Mouse (Mus musculus) small intestine, adult 2 months (tissue): ENCODE results near the gene Apeh. TPM values are rescaled to one million over a fixed set of nuclear protein-coding genes. Genes with fewer than 3 reads are reported as not detected.

ENCODE experiments used
- H3K27ac ChIP-seq: fragments of 200-500 bp; 2 replicates; pipeline ENCODE4 v1.5.1; 2012; ENCODE audit warnings: low read depth, low read length, control low read depth, inconsistent platforms; ENCODE audit not compliant: insufficient read depth
- H3K27me3 ChIP-seq: fragments of 200-500 bp; 2 replicates; pipeline ENCODE4 v1.6.1; 2012; ENCODE audit warnings: mild to moderate bottlenecking, moderate library complexity, low read length, inconsistent platforms; ENCODE audit not compliant: control insufficient read depth, insufficient read depth
- H3K36me3 ChIP-seq: fragments of 200-500 bp; 2 replicates; pipeline ENCODE4 v1.6.1; 2012; ENCODE audit warnings: mild to moderate bottlenecking, low read length, control low read depth, inconsistent platforms; ENCODE audit not compliant: control insufficient read depth, insufficient read depth
- H3K4me1 ChIP-seq: fragments of 200-500 bp; 2 replicates; pipeline ENCODE4 v1.6.1; 2012; ENCODE audit warnings: low read length, inconsistent platforms, mixed read lengths; ENCODE audit not compliant: control insufficient read depth, insufficient read depth, insufficient read length
- H3K4me3 ChIP-seq: fragments of 200-500 bp; 2 replicates; pipeline ENCODE4 v1.5.1; 2012; ENCODE audit warnings: low read depth, mild to moderate bottlenecking, control low read depth, inconsistent platforms, low read length, moderate library complexity
- CTCF ChIP-seq: fragments of 200-500 bp; IDR thresholded peaks from 2 replicates; pipeline ENCODE4 v1.5.1; 2012; ENCODE audit warnings: low read depth, mild to moderate bottlenecking, control low read depth, inconsistent platforms, low read length, moderate library complexity, mixed read lengths; ENCODE audit not compliant: insufficient replicate concordance, insufficient read length; ENCODE audit errors: extremely low read depth
- POLR2A ChIP-seq: fragments of 200-500 bp; IDR thresholded peaks from 2 replicates; pipeline ENCODE4 v1.6.1; 2012; ENCODE audit warnings: low read depth, mild to moderate bottlenecking, control low read depth, inconsistent platforms, low read length, moderate library complexity
- WGBS: fragments of 180-500 bp; shearing (Covaris S2); methylation state at CpG from one replicate; pipeline ENCODE4 v1.1.7; 2018; 5-methylcytosine and 5-hydroxymethylcytosine counted together
- polyA plus RNA-seq: library from polyadenylated mRNA; depleted of rRNA; stranded (reverse); fragments of >200 nt; gene quantifications from 2 replicates; pipeline ENCODE4 v1.2.3, GENCODE M21; 2012

Gene Apeh
- polyA plus RNA-seq, 1 experiment = 189 TPM

DNA sequence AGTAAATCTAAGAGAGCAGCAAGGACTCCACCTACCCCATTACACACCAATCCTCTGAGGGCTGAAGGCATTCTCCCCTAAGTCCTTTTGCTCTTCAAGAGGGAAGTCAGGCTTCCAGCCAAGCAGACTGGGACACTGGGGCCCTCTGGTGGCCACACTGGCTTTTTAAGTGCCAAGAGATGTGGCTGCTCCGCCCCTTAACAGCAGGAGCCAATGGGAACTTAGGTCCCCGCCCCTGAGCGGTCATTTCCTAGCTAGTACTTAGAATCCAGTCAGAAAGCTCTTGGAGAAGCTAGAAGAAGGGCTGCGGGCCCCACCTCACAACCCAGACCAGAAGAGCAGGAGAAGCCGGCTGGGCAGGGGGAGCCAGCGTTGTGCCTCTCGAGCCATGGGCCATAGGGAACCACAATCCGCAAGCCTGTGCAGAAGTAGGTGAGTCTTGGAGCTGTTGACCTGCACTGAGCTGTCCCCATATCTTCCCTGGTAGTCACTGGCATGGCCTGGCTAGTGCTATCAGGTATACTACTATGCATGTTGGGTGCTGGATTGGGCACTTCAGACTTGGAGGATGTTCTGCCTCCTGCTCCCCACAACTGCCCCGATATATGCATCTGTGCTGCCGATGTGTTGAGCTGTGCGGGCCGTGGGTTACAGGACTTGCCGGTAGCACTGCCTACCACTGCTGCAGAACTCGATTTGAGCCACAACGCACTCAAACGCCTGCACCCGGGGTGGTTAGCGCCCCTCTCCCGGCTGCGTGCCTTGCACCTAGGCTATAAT lies 41.3 kb downstream of the Apeh start, which contains the start of gene Amigo3:
Gene Amigo3 (plus strand): TSS at position 275 of the 780 bp plus-strand sequence.
- WGBS = 33% methylated on average over 20 of the region's 20 CpGs
- peak; percentile 35; the same call in 1 of the 2 replicates for TF ChIP-seq POLR2A
- peak; percentile 95 for TF ChIP-seq CTCF
- peaks cover 55% of the 10 kb centered on the region for H3K36me3 ChIP-seq
- H3K4me1 ChIP-seq = peaks cover 24% of the 10 kb centered on the region
- peak within 1 kb of the TSS; percentile 44 for H3K27ac ChIP-seq
- peak within 1 kb of the TSS; percentile 41 for H3K4me3 ChIP-seq
- no peaks in the 10 kb centered on the region for H3K27me3 ChIP-seq

DNA sequence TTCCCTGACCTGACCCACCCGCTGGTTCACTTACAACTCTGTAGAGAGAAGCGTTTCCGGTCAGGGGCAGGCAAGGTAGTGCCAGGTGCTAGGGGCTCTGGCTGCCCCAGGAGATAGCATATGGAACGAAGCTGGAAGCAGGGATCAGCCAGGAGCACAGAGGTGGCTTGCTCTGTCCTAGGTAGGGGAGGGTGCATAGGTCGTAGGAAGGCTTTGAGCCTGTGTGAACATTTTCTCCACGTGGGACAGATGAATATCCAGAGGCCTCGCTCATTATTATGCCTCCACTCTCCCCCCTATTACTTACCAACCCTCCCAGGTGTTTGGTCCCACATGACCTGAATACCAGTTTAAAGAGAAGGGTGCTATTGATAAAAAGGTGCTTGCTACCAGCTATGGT lies 42.0 kb downstream of the Apeh start:
- Histone ChIP-seq H3K4me3 (no peak overlapping the region), H3K36me3 (peaks cover 51% of the 10 kb centered on the region), H3K4me1 (peaks cover 31% of the 10 kb centered on the region), H3K27ac (no peak overlapping the region), H3K27me3 (no peaks in the 10 kb centered on the region)
- WGBS = 63% methylated on average over 7 of the region's 7 CpGs
- TF ChIP-seq CTCF (no peak), POLR2A (no peak)

DNA sequence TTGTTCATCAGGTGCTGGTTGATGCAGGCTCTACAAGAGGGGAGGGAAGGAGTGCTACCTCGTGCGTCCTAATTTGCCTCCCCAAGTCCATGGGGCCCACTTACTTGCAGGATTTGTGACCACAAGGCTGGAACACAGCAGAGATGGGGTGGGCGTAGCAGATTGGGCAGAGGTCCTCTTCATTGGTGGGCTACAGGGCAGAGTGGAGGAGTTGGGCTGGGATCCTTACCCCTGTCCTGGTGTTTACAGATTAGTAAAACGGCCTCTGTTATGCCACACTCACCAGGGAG lies 42.5 kb downstream of the Apeh start:
- H3K36me3 ChIP-seq = peaks cover 49% of the 10 kb centered on the region
- peaks cover 31% of the 10 kb centered on the region for H3K4me1 ChIP-seq
- TF ChIP-seq POLR2A (no peak), CTCF (no peak)
- no peak overlapping the region for H3K27ac ChIP-seq
- no peaks in the 10 kb centered on the region for H3K27me3 ChIP-seq
- WGBS = 64% methylated on average over 4 of the region's 4 CpGs
- H3K4me3 ChIP-seq = no peak overlapping the region

- Histone ChIP-seq H3K27ac (no peak overlapping the region), H3K4me3 (no peak overlapping the region), H3K27me3 (no peaks in the 10 kb centered on the region), H3K36me3 (peaks cover 50% of the 10 kb centered on the region), H3K4me1 (peaks cover 31% of the 10 kb centered on the region)
- WGBS = 87% methylated on average over 15 of the region's 15 CpGs
- no peak for TF ChIP-seq POLR2A
- no peak for TF ChIP-seq CTCF
Observed at GRCm38 (mm10) chr9:108051184-108051930, 43.0 kb downstream of the Apeh start.

DNA sequence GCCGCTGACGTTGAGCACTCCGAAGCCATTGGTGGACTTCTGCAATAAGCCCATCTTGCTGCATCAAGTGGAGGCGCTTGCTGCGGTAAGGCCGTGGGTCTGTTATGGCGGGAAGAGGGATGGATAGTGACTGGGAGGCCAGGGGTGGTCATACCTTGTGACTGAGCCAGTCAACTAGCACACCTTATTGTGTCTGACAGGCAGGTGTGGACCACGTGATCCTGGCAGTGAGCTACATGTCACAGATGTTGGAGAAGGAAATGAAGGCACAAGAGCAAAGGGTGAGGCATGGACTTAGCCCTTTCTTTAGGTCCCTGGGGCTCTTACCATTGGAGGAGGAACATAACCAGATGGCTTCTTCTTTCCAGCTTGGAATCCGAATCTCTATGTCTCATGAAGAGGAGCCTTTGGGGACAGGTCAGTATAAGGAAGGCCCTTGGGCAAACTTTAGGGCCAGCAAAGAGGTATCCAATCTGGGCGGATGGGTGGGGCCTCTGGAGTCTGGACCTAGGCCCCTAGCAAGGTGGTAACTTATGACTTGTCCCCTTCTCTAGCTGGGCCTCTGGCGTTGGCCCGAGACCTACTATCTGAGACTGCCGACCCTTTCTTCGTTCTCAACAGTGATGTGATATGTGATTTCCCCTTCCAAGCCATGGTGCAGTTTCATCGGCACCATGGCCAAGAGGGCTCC lies 44.7 kb downstream of the Apeh start:
- peaks cover 30% of the 10 kb centered on the region for H3K4me1 ChIP-seq
- peak overlapping the region; percentile 97 for H3K27ac ChIP-seq
- H3K4me3 ChIP-seq = peak overlapping the region; percentile 86
- 15% methylated on average over 15 of the region's 15 CpGs for WGBS
- H3K36me3 ChIP-seq = peaks cover 49% of the 10 kb centered on the region
- H3K27me3 ChIP-seq = no peaks in the 10 kb centered on the region
- no peak for TF ChIP-seq POLR2A
- TF ChIP-seq CTCF = no peak

DNA sequence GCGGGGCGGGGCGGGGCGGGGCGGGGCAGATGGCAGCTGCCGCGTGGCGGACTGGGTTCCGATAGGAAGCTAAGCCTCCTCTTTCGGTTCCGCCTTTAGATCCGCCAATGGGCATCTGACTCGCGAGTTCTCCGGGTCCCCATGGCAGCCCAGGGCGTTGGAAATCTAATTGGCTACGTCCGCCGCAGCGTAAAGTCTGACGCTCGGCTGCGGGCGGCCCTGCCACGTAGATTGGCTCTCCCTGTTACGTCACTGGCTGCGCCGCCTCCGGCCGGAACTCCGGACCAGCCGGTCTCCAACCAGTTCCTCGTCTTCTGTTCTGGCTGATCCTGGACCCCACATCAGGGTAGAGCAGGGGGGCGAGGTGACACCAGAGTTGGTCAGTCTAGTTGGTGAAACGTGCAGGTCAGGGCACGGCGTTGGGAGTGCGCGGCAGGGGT lies 45.4 kb downstream of the Apeh start, which contains the start of gene Gmppb:
Gene Gmppb (plus strand): TSS at position 227 of the 440 bp plus-strand sequence.
- H3K27ac ChIP-seq = peak within 1 kb of the TSS; percentile 97
- H3K36me3 ChIP-seq = peaks cover 46% of the 10 kb centered on the region
- no peaks in the 10 kb centered on the region for H3K27me3 ChIP-seq
- under 1% methylated on average over 37 of the region's 39 CpGs for WGBS
- no peak for TF ChIP-seq CTCF
- peak; percentile 86 for TF ChIP-seq POLR2A
- H3K4me3 ChIP-seq = peak within 1 kb of the TSS; percentile 86
- peaks cover 23% of the 10 kb centered on the region for H3K4me1 ChIP-seq

DNA sequence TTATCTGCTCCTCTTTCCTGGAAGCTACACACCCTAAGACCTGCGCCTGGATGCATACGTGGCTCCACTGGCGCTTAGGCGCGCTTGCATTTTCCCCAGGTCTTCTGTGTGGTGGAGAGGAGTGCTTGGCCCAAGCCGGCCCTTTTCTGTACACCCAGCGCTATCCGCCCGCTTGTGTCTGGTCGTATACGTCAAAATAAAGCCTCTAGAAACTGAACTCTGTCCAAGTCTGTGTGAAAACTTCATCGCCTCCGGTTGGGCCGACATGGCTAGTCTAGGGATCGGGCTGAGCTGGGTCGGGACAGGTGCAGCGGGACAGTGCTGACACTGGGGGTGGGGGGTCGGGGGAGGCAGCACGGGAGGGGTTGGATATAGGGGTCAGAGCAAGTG lies 45.8 kb downstream of the Apeh start:
- WGBS = 2% methylated on average over 19 of the region's 19 CpGs
- TF ChIP-seq POLR2A = no peak
- no peak for TF ChIP-seq CTCF
- peak overlapping the region; percentile 90 for H3K27ac ChIP-seq
- H3K4me3 ChIP-seq = peak overlapping the region; percentile 62
- peaks cover 46% of the 10 kb centered on the region for H3K36me3 ChIP-seq
- no peaks in the 10 kb centered on the region for H3K27me3 ChIP-seq
- H3K4me1 ChIP-seq = peaks cover 21% of the 10 kb centered on the region
